Mouse (Mus musculus) forebrain, postnatal 0 days (tissue): ENCODE measurements at regions not wholly inside any gene's neighbourhood (a gene's known extent, or its start where the extent isn't known, plus 50 kb on each side); places are given as distances from the start of the nearest gene placed in this dataset.
A peak's percentile ranks its signal among the peaks of the same experiment; 100 is the strongest.
"Not testable (repeated sequence)": the region's sequence is repeated elsewhere in the genome, so short reads cannot be mapped to it uniquely, and the experiment has no call there.

Source experiments
- ATAC-seq: fragments of 200-750 bp; cut with Nextera tagmentation; 2 replicates; pipeline ENCODE4 v1.8.0; 2017; ENCODE audit warnings: mild to moderate bottlenecking, moderate library complexity
- DNase-seq: peaks from one replicate; pipeline ENCODE4 v3.0.0-alpha.2; 2015
- H3K27ac ChIP-seq: fragments of 300-500 bp; sonication (generic); 2 replicates; pipeline ENCODE4 v1.5.1; 2014; ENCODE audit warnings: low read depth, mild to moderate bottlenecking, antibody characterized with exemption, low read length, moderate library complexity, mixed read lengths
- H3K27me3 ChIP-seq: fragments of 300-500 bp; sonication (generic); 2 replicates; pipeline ENCODE4 v1.6.1; 2014; ENCODE audit warnings: mild to moderate bottlenecking, low read length, mixed read lengths; ENCODE audit not compliant: insufficient read depth
- H3K36me3 ChIP-seq: fragments of 300-500 bp; sonication (generic); 2 replicates; pipeline ENCODE4 v1.6.1; 2014; ENCODE audit warnings: mild to moderate bottlenecking, moderate library complexity; ENCODE audit not compliant: insufficient read depth
- H3K4me1 ChIP-seq: fragments of 300-500 bp; sonication (generic); 2 replicates; pipeline ENCODE4 v1.6.1; 2014; ENCODE audit warnings: antibody characterized with exemption; ENCODE audit not compliant: insufficient read depth
- H3K4me2 ChIP-seq: fragments of 300-500 bp; sonication (generic); 2 replicates; pipeline ENCODE4 v1.6.1; 2014; ENCODE audit warnings: low read depth, mild to moderate bottlenecking, moderate library complexity
- H3K4me3 ChIP-seq: fragments of 300-500 bp; sonication (generic); 2 replicates; pipeline ENCODE4 v1.5.1; 2014; ENCODE audit warnings: low read depth, low read length, mixed read lengths
- H3K9ac ChIP-seq: fragments of 300-500 bp; sonication (generic); 2 replicates; pipeline ENCODE4 v1.6.1; 2014; ENCODE audit warnings: mild to moderate bottlenecking
- H3K9me3 ChIP-seq: fragments of 300-500 bp; sonication (generic); 2 replicates; pipeline ENCODE4 v1.6.1; 2016; ENCODE audit warnings: low read length
- CTCF ChIP-seq: sonication (generic); IDR thresholded peaks from 2 replicates; pipeline ENCODE4 v1.5.1; 2016; ENCODE audit warnings: antibody characterized with exemption, control low read depth, low read depth
- WGBS: fragments of 180-500 bp; shearing (Covaris S2); extraction: QIAGEN DNeasy Blood & Tissue Kit; methylation state at CpG from one replicate; pipeline ENCODE4 v1.1.7; 2014; 5-methylcytosine and 5-hydroxymethylcytosine counted together

- Histone ChIP-seq H3K36me3 (no peaks in the 10 kb centered on the region), H3K4me2 (no peak overlapping the region), H3K9ac (no peak overlapping the region), H3K27me3 (no peaks in the 10 kb centered on the region), H3K9me3 (no peaks in the 10 kb centered on the region), H3K4me1 (no peaks in the 10 kb centered on the region), H3K27ac (no peak overlapping the region), H3K4me3 (no peak overlapping the region)
- no peak for TF ChIP-seq CTCF
- DNase-seq (peak; percentile 9), ATAC-seq (peak; percentile 74)
- 34% methylated on average over 7 of the region's 7 CpGs for WGBS
Observed at GRCm38 (mm10) chrX:17724990-17725779, 153.1 kb upstream of the Fundc1 start.

DNA sequence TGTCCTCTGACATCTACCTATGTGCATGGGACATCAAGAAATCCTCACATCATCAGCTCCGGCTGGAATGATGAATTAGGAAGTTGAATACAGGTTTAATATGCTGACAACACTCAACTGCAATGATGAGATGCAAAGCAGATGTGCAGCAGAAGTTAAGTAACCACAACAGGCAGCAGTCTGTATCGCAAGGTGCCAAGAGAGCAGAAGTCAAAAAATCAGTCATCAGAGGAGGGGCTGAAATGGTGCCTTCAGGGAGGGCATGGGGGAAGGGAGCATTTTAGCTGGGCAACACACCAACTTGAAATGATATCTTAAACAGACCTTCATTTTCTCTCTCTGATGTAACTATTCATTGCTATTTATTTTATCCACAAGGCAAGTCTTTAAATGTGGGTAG is 152.3 kb upstream of the Fundc1 start:
- Histone ChIP-seq H3K27ac (no peak overlapping the region), H3K4me3 (no peak overlapping the region), H3K9me3 (no peaks in the 10 kb centered on the region), H3K4me2 (no peak overlapping the region), H3K27me3 (no peaks in the 10 kb centered on the region), H3K4me1 (no peaks in the 10 kb centered on the region), H3K9ac (no peak overlapping the region), H3K36me3 (no peaks in the 10 kb centered on the region)
- ATAC-seq (no peak), DNase-seq (no peak)
- WGBS: 91% methylated on average over 2 of the region's 2 CpGs
- no peak for TF ChIP-seq CTCF

- not testable (repeated sequence) for ATAC-seq
- WGBS: 63% methylated on average over 6 of the region's 6 CpGs
Observed at GRCm38 (mm10) chrX:17721866-17722625, 149.9 kb upstream of the Fundc1 start.

DNA sequence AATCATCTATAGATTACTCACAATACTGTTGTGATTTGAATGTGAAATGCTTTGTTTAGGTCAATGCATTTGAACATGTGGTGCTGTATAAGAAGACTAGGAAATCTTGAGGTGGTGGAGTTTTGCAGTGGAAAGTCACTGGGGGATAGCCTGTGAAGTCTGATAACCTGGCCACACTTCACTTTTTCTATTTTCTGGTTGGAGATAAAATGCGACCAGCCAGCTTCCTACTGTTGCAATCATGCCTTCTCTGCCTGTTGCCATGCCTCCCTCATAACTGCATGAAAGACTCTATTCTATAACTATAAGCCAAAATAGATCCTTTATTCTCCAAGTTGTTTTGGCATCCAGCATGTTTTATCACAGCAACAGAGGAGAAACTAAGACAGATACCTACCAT is 142.4 kb upstream of the Fundc1 start:
- H3K9me3 ChIP-seq: no peaks in the 10 kb centered on the region
- no peak overlapping the region for H3K27ac ChIP-seq
- ATAC-seq (no peak), DNase-seq (no peak)
- H3K4me3 ChIP-seq: no peak overlapping the region
- TF ChIP-seq CTCF: no peak
- H3K9ac ChIP-seq: no peak overlapping the region
- 87% methylated on average over 1 of the region's 1 CpGs for WGBS
- H3K4me2 ChIP-seq: no peak overlapping the region
- H3K36me3 ChIP-seq: no peaks in the 10 kb centered on the region
- no peaks in the 10 kb centered on the region for H3K4me1 ChIP-seq
- H3K27me3 ChIP-seq: no peaks in the 10 kb centered on the region

More at GRCm38 (mm10) chrX:17721866-17722625, 149.9 kb upstream of the Fundc1 start:
- not testable (repeated sequence) for H3K4me1 ChIP-seq, H3K27ac ChIP-seq, DNase-seq, H3K36me3 ChIP-seq, H3K4me2 ChIP-seq, H3K27me3 ChIP-seq, H3K4me3 ChIP-seq, H3K9ac ChIP-seq, H3K9me3 ChIP-seq

GRCm38 (mm10) chrX:17712919-17713318 is 140.8 kb upstream of the Fundc1 start:
- H3K4me3 ChIP-seq: no peak overlapping the region
- H3K4me2 ChIP-seq: no peak overlapping the region
- DNase-seq (no peak), ATAC-seq (no peak)
- H3K27me3 ChIP-seq: no peaks in the 10 kb centered on the region
- no peak overlapping the region for H3K27ac ChIP-seq
- H3K9ac ChIP-seq: no peak overlapping the region
- no peaks in the 10 kb centered on the region for H3K9me3 ChIP-seq
- 71% methylated on average over 2 of the region's 2 CpGs for WGBS
- H3K4me1 ChIP-seq: no peaks in the 10 kb centered on the region
- TF ChIP-seq CTCF: no peak
- H3K36me3 ChIP-seq: no peaks in the 10 kb centered on the region

GRCm38 (mm10) chrX:17712475-17712874 is 140.3 kb upstream of the Fundc1 start:
- H3K27ac ChIP-seq: no peak overlapping the region
- DNase-seq (no peak), ATAC-seq (no peak)
- H3K4me1 ChIP-seq: no peaks in the 10 kb centered on the region
- H3K4me3 ChIP-seq: no peak overlapping the region
- no peak overlapping the region for H3K4me2 ChIP-seq
- no peaks in the 10 kb centered on the region for H3K27me3 ChIP-seq
- no peak overlapping the region for H3K9ac ChIP-seq
- TF ChIP-seq CTCF: no peak
- H3K36me3 ChIP-seq: no peaks in the 10 kb centered on the region
- H3K9me3 ChIP-seq: no peaks in the 10 kb centered on the region
